Mouse (Mus musculus) frontal cortex, postnatal 10 days (tissue): Measurements from ENCODE around the gene Aif1.

Experiments used
- DNase-seq, 2 experiments: peaks; one replicate each; pipeline ENCODE4 v3.0.0; 2022; ENCODE audit warnings: low spot score in 2 of 2, mixed read lengths in 1 of 2

The Aif1 gene

DNA sequence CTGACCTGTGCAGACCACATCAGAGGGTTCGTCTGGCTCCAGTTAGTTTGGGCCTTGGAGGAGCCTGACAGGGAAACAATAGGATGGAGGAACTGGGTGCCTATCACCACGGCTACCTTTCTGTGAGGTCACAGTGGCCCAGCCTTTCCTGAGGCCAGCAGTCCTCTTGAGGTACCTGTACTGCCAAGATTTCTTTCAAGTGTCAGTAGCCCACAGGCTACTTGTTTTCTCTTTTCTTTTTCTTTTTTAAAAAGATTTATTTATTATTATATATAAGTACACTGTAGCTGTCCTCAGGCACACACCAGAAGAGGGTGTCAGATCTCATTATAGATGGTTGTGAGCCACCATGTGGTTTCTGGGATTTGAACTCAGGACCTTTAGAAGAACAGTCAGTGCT, at the start of gene Aif1:
Gene Aif1, minus strand, starts transcription at position 101 of the 400 bp plus-strand sequence.
- DNase-seq = no peak

GRCm38 (mm10) chr17:35225456-35225855, 49.6 kb upstream of the Aif1 start:
- no peak for DNase-seq

DNA sequence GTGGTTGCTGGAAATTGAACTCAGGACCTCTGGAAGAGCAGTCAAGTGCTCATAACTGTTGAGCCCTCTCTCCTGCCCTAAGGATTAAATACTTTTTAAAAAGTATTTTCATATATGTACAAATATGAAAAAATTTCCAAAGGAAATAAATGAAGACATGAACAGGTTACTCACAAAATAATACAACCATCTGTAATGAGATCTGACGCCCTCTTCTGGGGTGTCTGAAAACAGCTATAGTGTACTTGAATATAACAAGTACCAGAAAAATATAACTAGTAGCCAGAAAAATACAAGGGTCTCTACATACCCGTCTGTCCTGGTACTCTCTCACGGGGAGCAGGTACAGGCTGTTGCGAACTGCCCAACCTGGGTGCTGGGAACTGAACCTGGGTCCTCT, 48.8 kb upstream of the Aif1 start:
- no peak for DNase-seq

DNA sequence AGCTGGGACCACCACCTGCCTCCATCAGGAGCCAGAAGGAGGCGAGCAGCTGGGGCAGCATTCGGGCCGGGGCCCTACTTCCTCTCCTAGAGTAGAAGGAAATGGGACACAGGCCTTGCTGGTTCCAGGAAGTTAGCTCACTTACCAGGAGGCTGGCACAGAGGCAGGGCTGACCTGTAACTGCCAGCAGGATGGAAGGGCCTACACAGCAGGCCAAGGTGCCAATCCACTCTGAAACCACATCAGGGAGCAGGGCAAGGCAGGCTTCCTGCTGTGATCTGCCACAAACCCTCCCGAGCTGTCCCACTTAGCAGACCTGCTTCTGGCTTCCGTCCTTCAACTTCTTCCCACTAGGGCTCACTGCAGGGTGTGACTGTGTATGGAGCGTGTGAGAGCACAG, 46.4 kb upstream of the Aif1 start:
- DNase-seq = no peak

- no peak for DNase-seq
Measured at GRCm38 (mm10) chr17:35220156-35220952, 44.5 kb upstream of the Aif1 start, which contains the start of gene Gm16181. Gm16181 (plus strand) TSS chr17:35220834.

GRCm38 (mm10) chr17:35219601-35220041, 43.8 kb upstream of the Aif1 start:
- no peak for DNase-seq

GRCm38 (mm10) chr17:35218516-35219193, 42.8 kb upstream of the Aif1 start:
- DNase-seq = no peak

- DNase-seq = no peak
Measured at GRCm38 (mm10) chr17:35213071-35213470, 37.2 kb upstream of the Aif1 start.

GRCm38 (mm10) chr17:35210593-35210992, 34.7 kb upstream of the Aif1 start:
- DNase-seq = no peak

DNA sequence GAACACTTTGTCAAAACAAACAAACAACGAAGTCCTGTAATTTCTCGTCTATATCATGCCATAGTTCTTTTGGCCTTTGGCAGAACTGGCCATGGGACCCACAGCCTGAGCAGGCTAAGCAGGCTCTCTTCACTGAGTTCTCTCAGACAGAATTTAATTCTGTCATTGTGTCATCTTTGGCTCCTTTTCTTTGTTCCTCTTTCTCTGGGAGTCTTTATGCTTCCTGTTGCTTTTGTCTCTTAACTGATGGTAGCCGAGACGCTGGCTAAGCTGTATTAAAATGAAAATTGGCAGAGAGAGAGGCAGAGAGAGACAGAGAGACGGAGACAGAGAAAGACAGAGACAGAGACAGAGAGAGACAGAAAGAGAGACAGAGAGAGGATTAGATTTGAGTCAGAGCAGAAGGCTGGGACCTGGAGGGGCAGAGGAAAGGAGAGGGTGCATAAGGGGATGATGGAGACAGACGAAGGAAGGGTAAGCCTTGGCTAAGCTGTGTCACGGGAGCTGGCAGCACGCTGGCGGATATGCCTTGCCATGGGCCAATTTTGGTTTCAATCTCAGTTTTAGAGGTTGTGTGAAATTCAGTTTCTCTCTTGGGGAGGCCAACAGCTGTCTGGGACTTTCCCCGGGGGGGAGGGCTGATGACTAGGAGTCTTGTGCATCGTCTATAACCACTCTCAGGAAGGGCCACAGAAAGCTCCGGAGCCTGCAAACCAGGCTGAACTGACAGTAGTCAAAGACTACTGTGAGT, 34.1 kb upstream of the Aif1 start:
- DNase-seq = no peak

GRCm38 (mm10) chr17:35205380-35205769, 29.5 kb upstream of the Aif1 start:
- no peak for DNase-seq

DNA sequence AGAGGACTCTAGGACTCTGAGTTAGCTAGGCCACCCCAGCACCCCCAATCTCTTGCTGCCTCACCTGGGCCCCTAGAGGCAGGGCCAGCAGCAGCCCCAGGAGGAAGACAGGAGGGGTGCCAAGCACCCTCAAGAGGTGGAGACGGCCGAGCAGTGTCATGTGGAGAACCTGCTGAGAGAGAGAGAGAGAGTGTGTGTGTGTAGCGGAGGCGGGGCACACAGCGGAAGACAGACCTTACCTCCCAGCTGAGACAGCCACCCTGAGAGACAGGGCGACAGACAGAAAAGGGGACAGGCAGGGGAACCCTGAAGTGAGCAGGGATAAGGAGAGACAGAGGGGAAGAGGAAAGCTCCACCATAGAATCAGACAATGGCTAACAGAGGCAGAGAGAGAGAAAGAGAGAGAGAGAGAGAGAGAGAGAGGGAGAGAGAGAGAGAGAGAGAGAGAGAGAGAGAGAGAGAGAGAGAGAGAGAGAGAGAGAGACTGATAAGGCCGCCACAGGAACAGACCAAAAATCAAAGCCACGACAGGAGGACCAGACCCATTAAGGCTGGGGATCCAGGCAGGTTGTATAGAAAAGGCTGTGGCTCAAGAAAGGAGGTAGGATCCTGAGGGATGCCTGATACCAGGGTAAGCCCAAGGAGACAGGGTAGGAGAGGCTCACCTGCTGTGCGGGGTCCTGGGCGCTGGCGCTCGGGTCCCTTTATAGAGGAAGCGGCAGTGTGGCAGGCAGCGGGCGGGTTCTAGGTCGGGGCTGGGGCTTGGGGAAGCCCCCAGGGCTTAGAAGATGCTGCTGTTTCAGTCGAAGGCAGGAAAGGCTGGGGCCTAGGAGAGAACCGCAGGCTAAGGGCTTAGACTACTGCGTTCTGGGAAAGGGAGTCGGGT, 28.9 kb upstream of the Aif1 start, which contains the start of gene Lta:
Gene Lta, minus strand, starts transcription at position 858 of the 886 bp plus-strand sequence.
- DNase-seq = no peak

- no peak for DNase-seq
Measured at GRCm38 (mm10) chr17:35202442-35202841, 26.6 kb upstream of the Aif1 start.

- no peak for DNase-seq
Measured at GRCm38 (mm10) chr17:35201787-35202186, 25.9 kb upstream of the Aif1 start, which contains the start of gene Tnf. Tnf (minus strand) TSS chr17:35202007.

GRCm38 (mm10) chr17:35201128-35201527, 25.3 kb upstream of the Aif1 start:
- no peak for DNase-seq

GRCm38 (mm10) chr17:35200398-35200797, 24.5 kb upstream of the Aif1 start:
- DNase-seq = no peak

DNA sequence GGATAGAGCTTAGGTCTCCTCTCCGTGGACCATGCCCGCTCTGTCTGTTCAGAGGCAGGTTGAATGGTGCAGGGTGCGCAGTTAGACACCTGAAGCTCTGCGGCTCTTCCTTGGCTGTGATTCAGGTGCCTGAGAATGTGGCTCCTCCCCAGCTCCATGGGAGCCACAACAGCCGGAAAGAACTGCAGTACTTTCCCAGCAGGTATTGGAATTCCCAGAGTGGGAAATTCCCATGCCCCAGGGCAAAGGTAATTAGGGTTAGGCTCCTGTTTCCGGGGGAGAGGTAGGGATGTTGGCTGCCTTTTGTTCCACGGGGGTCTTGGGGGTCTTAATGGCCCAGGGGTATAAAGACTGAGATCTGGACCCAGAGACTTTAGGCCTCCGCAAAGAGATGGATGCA, 23.1 kb upstream of the Aif1 start:
- DNase-seq = no peak

DNA sequence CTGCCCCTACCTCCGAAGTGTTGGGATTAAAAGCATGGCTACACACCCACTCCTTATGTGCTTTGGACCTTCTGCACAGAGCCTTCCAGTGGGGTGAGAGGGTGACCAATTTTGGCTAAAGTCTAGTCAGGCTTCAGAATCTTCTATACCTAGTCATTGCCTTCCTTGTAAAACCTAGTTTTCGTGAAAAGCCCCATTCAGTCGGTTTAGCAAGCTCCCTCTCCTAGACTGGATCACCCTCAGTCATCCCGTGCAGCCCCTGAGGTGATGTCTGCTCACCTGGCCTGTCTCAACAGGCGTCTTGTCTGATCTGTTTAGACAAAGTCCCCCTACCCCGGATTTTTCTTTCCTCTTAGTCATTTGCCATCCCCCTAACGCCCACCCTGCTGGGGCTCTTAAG, 22.2 kb upstream of the Aif1 start:
- no peak for DNase-seq

DNA sequence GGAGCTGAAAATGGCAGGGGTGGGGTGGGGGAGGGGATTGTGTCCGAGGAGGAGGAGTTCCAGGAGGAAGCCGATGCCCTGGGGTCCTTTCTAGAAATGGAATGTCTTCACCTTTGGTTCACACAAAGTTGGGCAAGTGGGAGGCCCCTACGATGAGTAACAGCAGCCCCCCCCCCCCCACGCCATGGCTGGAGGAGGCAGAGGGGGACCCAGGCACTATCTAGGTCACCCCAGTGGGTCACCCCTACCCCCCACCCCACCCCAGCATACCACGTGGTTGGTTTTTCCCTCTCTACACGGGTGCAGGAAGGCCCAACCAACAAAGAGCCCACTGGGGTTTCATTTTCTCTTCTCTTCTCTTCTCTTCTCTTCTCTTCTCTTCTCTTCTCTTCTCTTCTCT, 21.3 kb upstream of the Aif1 start:
- DNase-seq = no peak

DNA sequence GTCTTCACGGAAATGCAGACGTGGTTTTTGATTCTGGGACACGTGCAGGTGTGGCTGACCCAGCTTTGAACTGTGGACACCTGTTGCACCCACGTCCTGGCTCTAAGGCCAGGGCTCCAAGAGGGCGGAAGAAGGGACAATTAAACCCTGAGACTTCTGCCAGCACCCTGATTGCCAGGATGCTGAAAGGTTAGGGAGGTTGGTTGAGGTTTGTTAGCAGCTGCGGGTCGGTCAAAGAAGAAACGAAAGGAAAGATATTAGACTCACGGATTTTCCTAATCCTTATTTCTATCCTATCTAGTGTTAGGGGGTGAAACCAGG, 20.4 kb upstream of the Aif1 start:
- no peak for DNase-seq

DNA sequence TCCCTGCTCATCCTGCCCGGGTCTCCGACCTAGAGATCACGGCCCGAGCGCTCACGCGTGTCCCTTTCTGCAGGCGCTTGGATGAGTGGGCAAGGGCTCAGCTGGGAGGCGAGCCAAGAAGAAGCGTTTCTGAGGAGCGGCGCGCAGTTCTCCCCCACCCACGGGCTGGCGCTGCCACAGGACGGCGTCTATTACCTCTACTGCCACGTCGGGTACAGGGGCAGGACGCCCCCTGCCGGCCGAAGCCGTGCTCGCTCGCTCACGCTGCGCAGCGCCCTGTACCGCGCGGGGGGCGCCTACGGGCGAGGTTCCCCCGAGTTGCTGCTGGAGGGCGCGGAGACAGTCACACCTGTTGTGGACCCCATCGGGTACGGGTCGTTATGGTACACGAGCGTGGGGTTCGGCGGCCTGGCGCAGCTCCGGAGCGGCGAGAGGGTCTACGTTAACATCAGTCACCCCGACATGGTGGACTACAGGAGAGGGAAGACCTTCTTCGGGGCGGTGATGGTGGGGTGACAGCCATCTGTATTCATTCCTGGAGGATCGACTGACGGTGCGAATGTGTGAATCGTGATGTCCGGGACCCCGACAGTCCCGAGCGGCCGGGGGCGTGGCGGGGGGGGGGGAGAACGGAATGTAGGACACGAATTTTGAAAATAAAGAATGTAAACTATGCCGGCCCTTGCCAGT, 19.9 kb upstream of the Aif1 start:
- peak; percentile 65 to 76 for DNase-seq
